Mouse (Mus musculus) CH12.LX (cell line): ENCODE data around the gene Foxp1. TPM values are rescaled to one million over a fixed set of nuclear protein-coding genes. Genes with fewer than 3 reads are reported as not detected.

ENCODE experiments used
- DNase-seq: peaks from one replicate; pipeline ENCODE4 v3.0.0-alpha.2; 2013; ENCODE audit errors: extremely low read depth
- H3K27ac ChIP-seq: 2 replicates; pipeline ENCODE4 v1.5.1; 2012; ENCODE audit warnings: low read depth, mild to moderate bottlenecking, control low read depth, moderate library complexity; ENCODE audit not compliant: insufficient read depth
- H3K27me3 ChIP-seq: replicated peaks from 2 replicates; pipeline ENCODE3; 2012; ENCODE audit warnings: inconsistent platforms
- H3K36me3 ChIP-seq, 2 experiments: replicated peaks in 1 of 2; 2 replicates each; pipeline versions ENCODE3 to v1.6.1; 2012; ENCODE audit warnings: inconsistent platforms in 1 of 2, low read length in 1 of 2, mild to moderate bottlenecking in 1 of 2, mixed read lengths in 1 of 2, moderate library complexity in 1 of 2; ENCODE audit not compliant: control insufficient read depth in 1 of 2, insufficient read depth in 1 of 2
- H3K4me1 ChIP-seq, 2 experiments: 2 replicates each; pipeline ENCODE4 v1.6.1; 2012; ENCODE audit warnings: inconsistent platforms in 1 of 2, moderate library complexity in 1 of 2; ENCODE audit not compliant: insufficient read depth in 2 of 2, control insufficient read depth in 1 of 2
- H3K4me2 ChIP-seq: 2 replicates; pipeline ENCODE4 v1.6.1; 2012; ENCODE audit warnings: low read depth, mild to moderate bottlenecking, control low read depth; ENCODE audit not compliant: poor library complexity, insufficient read depth, severe bottlenecking
- H3K4me3 ChIP-seq, 3 experiments: fragments of 150-350 bp in 1 of 3; sonication (generic) in 1 of 3; replicated peaks in 1 of 3; 2 replicates each; pipeline versions ENCODE3 to v1.5.1; 2011 to 2012; ENCODE audit warnings: low read depth in 2 of 3, low read length in 2 of 3, mild to moderate bottlenecking in 2 of 3, moderate library complexity in 2 of 3, control low read depth in 1 of 3, improper control_type of control experiment in 1 of 3, inconsistent platforms in 1 of 3, mixed read lengths in 1 of 3; ENCODE audit not compliant: poor library complexity in 1 of 3
- H3K79me2 ChIP-seq: replicated peaks from 2 replicates; pipeline ENCODE4 v1.6.1; 2012; ENCODE audit warnings: mild to moderate bottlenecking, moderate library complexity; ENCODE audit not compliant: control insufficient read depth, poor library complexity, insufficient read depth, severe bottlenecking; ENCODE audit errors: extremely low read depth
- H3K9ac ChIP-seq: 2 replicates; pipeline ENCODE4 v1.6.1; 2012; ENCODE audit warnings: low read depth, mild to moderate bottlenecking, control low read depth, moderate library complexity; ENCODE audit not compliant: insufficient read depth
- H3K9me3 ChIP-seq: replicated peaks from 2 replicates; pipeline ENCODE3; 2012; ENCODE audit warnings: low read length, inconsistent platforms, mixed read lengths
- BHLHE40 ChIP-seq: IDR thresholded peaks from 2 replicates; pipeline ENCODE4 v1.6.1; 2011; ENCODE audit warnings: mild to moderate bottlenecking, low read depth, low read length, improper control_type of control experiment
- CHD1 ChIP-seq: IDR thresholded peaks from 2 replicates; pipeline ENCODE4 v1.6.1; 2012; ENCODE audit warnings: low read depth, low read length, improper control_type of control experiment, inconsistent platforms
- CHD2 ChIP-seq: IDR thresholded peaks from 2 replicates; pipeline ENCODE4 v1.6.1; 2011; ENCODE audit warnings: low read length, improper control_type of control experiment
- CTCF ChIP-seq, 2 experiments: IDR thresholded peaks in 1 of 2; conservative IDR thresholded peaks in 1 of 2; 2 replicates each; pipeline ENCODE4 v1.5.1; 2011 to 2012; ENCODE audit warnings: low read depth in 2 of 2, low read length in 2 of 2, improper control_type of control experiment in 1 of 2, inconsistent platforms in 1 of 2, mild to moderate bottlenecking in 1 of 2, moderate library complexity in 1 of 2
- E2F4 ChIP-seq: IDR thresholded peaks from 2 replicates; pipeline ENCODE4 v1.6.1; 2011; ENCODE audit warnings: low read depth, low read length, improper control_type of control experiment; ENCODE audit not compliant: insufficient replicate concordance
- ELF1 ChIP-seq: IDR thresholded peaks from 2 replicates; pipeline ENCODE4 v1.6.1; 2014; ENCODE audit warnings: low read depth, mild to moderate bottlenecking, inconsistent platforms, low read length, improper control_type of control experiment
- EP300 ChIP-seq: IDR thresholded peaks from 2 replicates; pipeline ENCODE4 v1.6.1; 2011; ENCODE audit warnings: low read length, improper control_type of control experiment
- HCFC1 ChIP-seq: IDR thresholded peaks from 2 replicates; pipeline ENCODE4 v1.6.1; 2012; ENCODE audit warnings: low read depth, mild to moderate bottlenecking, inconsistent platforms, low read length, improper control_type of control experiment
- IRF4 ChIP-seq: IDR thresholded peaks from 2 replicates; pipeline ENCODE4 v1.6.1; 2014; ENCODE audit warnings: low read depth, mild to moderate bottlenecking, inconsistent platforms, low read length, improper control_type of control experiment
- JUND ChIP-seq: conservative IDR thresholded peaks from 2 replicates; pipeline ENCODE4 v1.6.1; 2011; ENCODE audit warnings: low read depth, low read length, improper control_type of control experiment
- MAFK ChIP-seq: IDR thresholded peaks from 2 replicates; pipeline ENCODE4 v1.6.1; 2011; ENCODE audit warnings: low read length, improper control_type of control experiment; ENCODE audit not compliant: insufficient replicate concordance
- NELFE ChIP-seq: IDR thresholded peaks from 2 replicates; pipeline ENCODE4 v1.6.1; 2011; ENCODE audit warnings: low read depth, low read length, improper control_type of control experiment
- PAX5 ChIP-seq: IDR thresholded peaks from 2 replicates; pipeline ENCODE4 v1.6.1; 2012; ENCODE audit warnings: low read length, inconsistent platforms, mixed read lengths
- POLR2AphosphoS2 ChIP-seq: IDR thresholded peaks from 2 replicates; pipeline ENCODE4 v1.6.1; 2011; ENCODE audit warnings: low read depth, low read length, improper control_type of control experiment
- RAD21 ChIP-seq: IDR thresholded peaks from 2 replicates; pipeline ENCODE4 v1.6.1; 2011; ENCODE audit warnings: low read depth, mild to moderate bottlenecking, low read length, improper control_type of control experiment, moderate library complexity
- RCOR1 ChIP-seq: conservative IDR thresholded peaks from 2 replicates; pipeline ENCODE4 v1.6.1; 2012; ENCODE audit warnings: low read depth, mild to moderate bottlenecking, inconsistent platforms, low read length, improper control_type of control experiment
- SIN3A ChIP-seq: IDR thresholded peaks from 2 replicates; pipeline ENCODE4 v1.6.1; 2012; ENCODE audit warnings: low read length, improper control_type of control experiment, inconsistent platforms
- SMC3 ChIP-seq: IDR thresholded peaks from 2 replicates; pipeline ENCODE4 v1.6.1; 2011; ENCODE audit warnings: low read depth, low read length, improper control_type of control experiment
- USF1 ChIP-seq: IDR thresholded peaks from 2 replicates; pipeline ENCODE4 v1.6.1; 2014; ENCODE audit warnings: low read depth, mild to moderate bottlenecking, inconsistent platforms, low read length, improper control_type of control experiment
- USF2 ChIP-seq: conservative IDR thresholded peaks from 2 replicates; pipeline ENCODE4 v1.6.1; 2011; ENCODE audit warnings: low read depth, low read length, improper control_type of control experiment
- ZC3H11A ChIP-seq: IDR thresholded peaks from 2 replicates; pipeline ENCODE4 v1.6.1; 2012; ENCODE audit warnings: low read depth, mild to moderate bottlenecking, inconsistent platforms, low read length, improper control_type of control experiment
- ZKSCAN1 ChIP-seq: IDR thresholded peaks from 2 replicates; pipeline ENCODE4 v1.6.1; 2012; ENCODE audit warnings: low read depth, inconsistent platforms, low read length, improper control_type of control experiment, borderline replicate concordance
- ZMIZ1 ChIP-seq: IDR thresholded peaks from 2 replicates; pipeline ENCODE4 v1.6.1; 2012; ENCODE audit warnings: low read depth, mild to moderate bottlenecking, inconsistent platforms, low read length, improper control_type of control experiment
- dilution Hi-C: fragments of 300-500 bp; cut with MboI; formaldehyde crosslinking; loops from 2 replicates; pipeline ENCODE4 v1.14.3; 2020; ENCODE audit warnings: low sequenced_read_pairs; ENCODE audit not compliant: extremely low pct_unique_long_range_greater_than_20kb, extremely low pct_ligation_motif_present
- in situ Hi-C: fragments of 300-500 bp; cut with MboI; formaldehyde crosslinking; loops from 3 replicates; pipeline ENCODE4 v1.14.3; 2019; ENCODE audit warnings: low sequenced_read_pairs, low pct_ligation_motif_present, low pct_unique_long_range_greater_than_20kb, mixed read lengths
- polyA plus RNA-seq: library from polyadenylated mRNA; unstranded; fragments of >175 nt; gene quantifications from 2 replicates; pipeline ENCODE4 v1.2.1, GENCODE M21; 2012; ENCODE audit warnings: low read depth; ENCODE audit not compliant: insufficient read length
- total RNA-seq, 2 experiments: library from RNA; depleted of rRNA; stranded (reverse); fragments of 300-350 nt in 1 of 2; fragments of >200 nt in 1 of 2; gene quantifications; 2 replicates each; pipeline ENCODE4 v1.2.3; 2012 to 2014

The Foxp1 gene
- total and polyA plus RNA-seq, 3 experiments, result 66.5 to 105 (median 87.4) TPM

GRCm38 (mm10) chr6:99309466-99310170, 212.9 kb downstream of the Foxp1 start:
- dilution Hi-C loops, result no loop called here
- Histone ChIP-seq H3K9me3 (no peaks in the 10 kb centered on the region), H3K4me1 (peaks cover 3 to 17% of the 10 kb centered on the region in 2 experiments; a peak in 3 of 4 replicates), H3K4me2 (no peak overlapping the region), H3K27me3 (no peaks in the 10 kb centered on the region), H3K4me3 (no peak overlapping the region), H3K36me3 (peaks cover 0 to 21% of the 10 kb centered on the region in 2 experiments)
- no peak for DNase-seq
- no peak for TF ChIP-seq USF1
- TF ChIP-seq NELFE, result no peak
- TF ChIP-seq SIN3A, result no peak
- TF ChIP-seq CHD1, result no peak
- no peak for TF ChIP-seq JUND
- no peak for TF ChIP-seq ZMIZ1
- no peak for TF ChIP-seq PAX5
- TF ChIP-seq, all 38 proteins: peak for 0
- in situ Hi-C loops, result no loop called here
- Histone ChIP-seq H3K79me2 (0 out of 2 replicates have a peak, but pooled peaks cover 2% of the 10 kb centered on the region), H3K27ac (no peak overlapping the region), H3K9ac (no peak overlapping the region)

- H3K27ac ChIP-seq, result no peak overlapping the region
- no peaks in the 10 kb centered on the region for H3K79me2 ChIP-seq
- peaks cover 3% of the 10 kb centered on the region for H3K9me3 ChIP-seq
- no peak for TF ChIP-seq E2F4
- no peak for TF ChIP-seq HCFC1
- TF ChIP-seq CTCF (conservative IDR thresholded peaks at IDR 0.05 in 1 of 2, IDR thresholded peaks at IDR 0.05 in 1 of 2; ENCODE audit: low read depth in 2 of 2, low read length in 2 of 2), result no peak
- no peak for TF ChIP-seq ZKSCAN1
- TF ChIP-seq EP300, result no peak
- no peak for TF ChIP-seq BHLHE40
- TF ChIP-seq POLR2AphosphoS2, result no peak
- TF ChIP-seq USF2, result no peak
- no peak for TF ChIP-seq JUND
- no peak for TF ChIP-seq MAFK
- TF ChIP-seq ELF1, result no peak
- TF ChIP-seq USF1, result no peak
- no peak for TF ChIP-seq PAX5
- TF ChIP-seq RAD21, result no peak
- no peak for TF ChIP-seq SMC3
- TF ChIP-seq CHD2, result no peak
- no peak for TF ChIP-seq ZC3H11A
- TF ChIP-seq RCOR1, result no peak
- no peak for TF ChIP-seq IRF4
- H3K9ac ChIP-seq, result no peak overlapping the region
- peaks cover 0 to 17% of the 10 kb centered on the region in 2 experiments for H3K36me3 ChIP-seq
- no peaks in the 10 kb centered on the region for H3K27me3 ChIP-seq
- dilution Hi-C loops (no loop called here), in situ Hi-C loops (no loop called here)
- H3K4me3 ChIP-seq, result no peak overlapping the region
- peaks cover 9 to 33% of the 10 kb centered on the region in 2 experiments for H3K4me1 ChIP-seq
- no peak for DNase-seq
- H3K4me2 ChIP-seq, result no peak overlapping the region
These were observed 216.8 kb downstream of the Foxp1 start for GRCm38 (mm10) chr6:99305751-99306150.
